Mouse (Mus musculus) frontal cortex, adult 2 months (tissue): Measurements from ENCODE around the gene Pth1r. TPM values are rescaled to one million over a fixed set of nuclear protein-coding genes. Genes with fewer than 3 reads are reported as not detected.

Experiments used
- DNase-seq, 2 experiments: peaks; one replicate each; pipeline ENCODE4 v3.0.0; 2022; ENCODE audit warnings: low spot score in 1 of 2; ENCODE audit errors: extremely low spot score in 1 of 2
- polyA plus RNA-seq: library from polyadenylated mRNA; depleted of rRNA; stranded (reverse); fragments of >200 nt; gene quantifications from 2 replicates; pipeline ENCODE4 v1.2.3, GENCODE M21; 2012; rRNA removed

Gene Pth1r
- polyA plus RNA-seq = 6.9 and 9.1 TPM in 2 replicates

DNA sequence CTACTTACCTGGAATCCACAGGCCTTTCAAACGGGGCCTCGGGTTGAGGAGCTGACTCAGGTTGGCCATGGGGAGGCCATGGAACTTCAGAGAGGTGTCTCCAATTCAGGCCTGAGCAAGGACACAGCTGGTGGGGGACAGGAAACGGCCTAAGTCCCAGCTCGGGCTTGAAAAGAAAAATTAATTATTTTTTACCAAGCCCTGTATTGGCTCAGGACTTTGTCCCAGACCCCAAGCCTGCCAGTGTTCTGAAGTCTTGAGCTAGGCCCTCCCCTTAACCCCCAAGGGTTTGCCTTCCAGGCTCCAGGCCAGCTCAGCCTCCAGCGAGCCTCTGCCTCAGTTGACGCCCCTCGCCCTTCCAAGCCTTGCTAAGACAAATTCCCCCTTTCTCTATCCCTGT is at the start of gene Pth1r:
Gene Pth1r (minus strand): TSS at position 185 of the 400 bp plus-strand sequence.
- DNase-seq = no peak

DNA sequence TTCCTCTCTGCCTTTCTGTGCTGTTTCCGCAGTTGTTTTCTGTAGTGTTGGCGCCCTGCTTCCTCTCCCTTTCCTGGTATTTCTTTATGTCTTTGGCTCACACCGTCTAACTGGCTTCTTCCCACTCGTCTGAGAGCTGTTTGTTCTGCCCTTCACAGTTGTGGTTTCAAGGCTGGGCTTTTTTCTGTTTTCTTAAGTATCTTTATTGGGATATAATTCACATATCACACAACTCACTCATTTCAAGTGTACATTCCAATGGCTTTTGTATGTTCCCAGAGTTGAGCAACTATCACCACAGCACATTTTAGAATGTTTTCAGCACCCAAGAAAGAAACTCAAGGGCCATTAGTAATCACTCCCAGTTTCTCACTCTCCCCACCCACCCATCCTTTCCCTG is 43.5 kb upstream of the Pth1r start:
- DNase-seq = no peak

DNA sequence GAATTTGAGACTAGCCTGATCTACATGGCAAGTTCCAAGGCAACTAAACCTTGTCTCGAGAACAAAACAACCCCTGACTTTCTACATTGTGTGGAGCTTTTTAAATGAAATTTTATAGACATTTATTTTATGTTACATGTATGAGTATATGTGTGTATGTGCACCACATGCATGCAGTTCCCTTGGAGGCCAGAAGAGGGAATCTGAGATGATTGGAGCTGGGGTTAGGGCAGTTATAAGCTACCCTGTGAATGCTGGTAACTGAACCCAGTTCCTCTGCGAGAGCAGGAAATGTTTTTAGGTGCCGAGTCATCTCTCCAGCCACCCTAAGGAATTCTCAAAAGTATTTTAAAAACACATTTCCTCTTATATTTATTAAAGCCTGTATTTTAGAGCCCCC is 41.2 kb upstream of the Pth1r start:
- DNase-seq = no peak

DNA sequence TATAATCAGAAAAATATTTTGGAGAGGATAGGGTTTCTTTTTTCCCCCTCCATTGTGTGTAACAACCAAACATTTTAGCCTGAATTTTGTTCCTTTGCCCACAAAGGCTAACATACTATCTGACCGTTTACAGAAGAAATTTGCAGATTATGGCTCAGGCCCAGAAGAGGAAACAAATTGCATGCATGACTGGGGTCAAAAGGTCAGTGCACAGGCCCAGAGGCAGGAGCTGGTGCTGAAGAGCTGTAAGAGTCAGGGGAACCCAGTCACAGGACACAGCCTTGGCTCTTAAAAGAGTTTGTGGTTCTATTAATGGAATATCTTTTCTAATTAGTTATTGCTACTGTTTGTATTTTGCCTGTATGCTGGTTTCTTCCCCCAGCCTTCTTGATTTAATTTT is 36.7 kb upstream of the Pth1r start:
- no peak for DNase-seq

DNA sequence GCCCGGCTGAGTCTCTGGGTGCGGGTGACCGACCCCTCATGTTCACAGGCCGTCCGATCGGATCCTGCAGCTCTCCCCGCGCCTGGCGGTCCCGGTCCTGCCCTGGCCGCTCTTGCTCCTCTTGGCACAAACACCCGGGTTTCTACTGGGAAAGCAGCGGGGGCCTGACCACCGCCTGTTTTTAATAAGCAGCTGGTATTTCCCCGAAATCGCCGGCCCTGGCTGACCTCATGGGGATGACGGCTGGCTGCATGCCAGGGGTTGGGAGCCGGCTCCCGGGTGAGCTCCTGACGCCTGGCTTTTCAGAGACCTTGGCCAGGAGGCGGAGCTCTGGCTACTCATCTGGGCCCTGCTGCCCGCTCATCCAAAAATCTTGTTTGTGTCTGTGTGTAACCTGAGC is 34.8 kb upstream of the Pth1r start:
- peak; percentile 36 to 72 for DNase-seq

DNA sequence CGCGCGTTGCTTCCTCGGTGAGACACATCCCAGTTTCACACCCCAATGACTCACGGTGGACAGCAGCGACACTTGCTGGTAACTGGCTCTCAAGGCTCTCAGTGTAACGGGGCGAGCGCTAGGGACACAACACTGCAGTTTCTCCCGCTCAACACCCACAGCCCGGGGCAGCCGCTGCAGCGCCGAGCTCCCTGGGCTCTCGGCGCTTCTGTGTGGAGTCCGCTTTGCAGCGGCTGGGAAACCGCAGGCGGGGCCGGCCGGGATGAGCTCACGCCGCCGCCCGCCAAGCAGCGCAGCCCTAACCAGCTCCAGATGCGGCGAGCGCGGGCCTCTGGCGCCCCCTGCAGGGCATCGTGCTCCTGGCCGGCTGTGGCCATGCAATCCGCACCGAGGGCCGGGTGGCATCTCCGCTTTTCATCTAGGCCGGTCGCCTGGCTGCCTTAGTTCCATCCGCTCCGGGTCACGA is 34.3 kb upstream of the Pth1r start:
- peak; percentile 76 to 97 for DNase-seq

DNA sequence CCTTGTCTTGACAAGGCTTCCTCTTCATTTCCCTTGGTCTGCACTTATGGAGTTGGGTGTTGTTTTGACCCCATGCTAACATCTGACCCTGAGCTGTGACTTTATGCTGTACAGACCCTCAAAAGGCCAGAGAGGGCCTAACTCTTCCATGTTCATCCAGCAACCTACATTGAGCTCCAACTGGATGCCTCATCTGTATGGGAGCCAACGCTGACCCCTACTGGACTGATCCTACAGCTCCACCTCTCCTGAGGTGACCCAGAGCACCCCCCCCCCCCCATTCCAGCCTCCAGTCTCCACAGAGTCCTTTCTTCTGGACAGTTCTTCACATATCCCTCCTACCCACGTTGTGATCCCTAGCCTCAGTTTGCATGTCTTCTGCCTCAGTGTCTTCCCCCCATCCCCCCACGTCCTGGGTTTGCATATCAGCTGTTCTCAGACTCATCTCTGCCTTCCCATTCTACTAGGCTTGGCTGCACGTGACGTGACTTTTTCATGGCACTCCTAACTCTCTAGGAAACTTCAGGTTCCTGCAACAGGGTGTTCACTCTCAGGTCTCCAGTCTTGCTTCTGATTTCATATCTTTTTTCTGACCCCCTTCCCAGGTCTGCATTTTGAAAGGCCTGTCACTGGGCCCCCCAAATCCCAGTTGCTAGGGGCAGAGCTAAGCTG is 32.4 kb upstream of the Pth1r start:
- no peak for DNase-seq

DNA sequence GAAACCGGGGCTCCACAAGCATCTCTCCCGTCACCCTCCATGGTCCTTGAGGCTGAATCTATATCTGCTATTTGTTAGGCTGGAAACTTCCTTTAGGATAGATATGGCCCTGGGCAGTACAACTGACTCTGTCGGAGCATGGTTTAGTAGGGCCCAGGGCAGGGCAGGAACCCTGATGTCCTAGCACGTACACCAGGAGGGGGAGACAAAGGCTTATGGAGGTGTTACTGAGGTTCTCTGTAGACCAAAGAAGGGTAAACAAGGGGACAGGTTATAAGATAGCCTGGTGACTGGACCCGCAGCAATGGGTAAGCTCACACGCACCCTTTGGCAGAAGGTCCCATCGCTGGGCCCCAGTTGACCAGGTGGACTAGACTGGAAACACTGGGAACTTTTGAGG is 31.6 kb upstream of the Pth1r start:
- no peak for DNase-seq

DNA sequence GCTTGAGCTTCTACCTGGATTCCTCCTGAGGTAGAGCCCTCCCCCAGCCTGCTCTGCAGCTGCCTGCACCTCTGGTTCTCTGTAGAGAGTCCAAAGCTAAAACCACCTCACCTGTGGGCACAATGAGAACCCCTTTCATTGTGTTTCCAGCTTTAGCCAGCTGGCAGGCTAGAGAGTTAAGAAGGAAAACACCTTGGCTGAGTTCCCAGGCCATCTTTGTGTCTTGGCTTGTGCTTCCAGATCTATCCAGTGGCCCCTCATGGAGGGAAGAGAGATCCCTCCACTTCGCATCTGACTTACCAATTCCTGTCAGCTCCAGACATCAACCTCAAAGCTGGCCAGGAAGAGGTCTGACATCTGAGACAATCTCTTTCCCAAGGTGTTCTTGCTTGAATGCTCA is 31.2 kb upstream of the Pth1r start:
- no peak for DNase-seq

DNA sequence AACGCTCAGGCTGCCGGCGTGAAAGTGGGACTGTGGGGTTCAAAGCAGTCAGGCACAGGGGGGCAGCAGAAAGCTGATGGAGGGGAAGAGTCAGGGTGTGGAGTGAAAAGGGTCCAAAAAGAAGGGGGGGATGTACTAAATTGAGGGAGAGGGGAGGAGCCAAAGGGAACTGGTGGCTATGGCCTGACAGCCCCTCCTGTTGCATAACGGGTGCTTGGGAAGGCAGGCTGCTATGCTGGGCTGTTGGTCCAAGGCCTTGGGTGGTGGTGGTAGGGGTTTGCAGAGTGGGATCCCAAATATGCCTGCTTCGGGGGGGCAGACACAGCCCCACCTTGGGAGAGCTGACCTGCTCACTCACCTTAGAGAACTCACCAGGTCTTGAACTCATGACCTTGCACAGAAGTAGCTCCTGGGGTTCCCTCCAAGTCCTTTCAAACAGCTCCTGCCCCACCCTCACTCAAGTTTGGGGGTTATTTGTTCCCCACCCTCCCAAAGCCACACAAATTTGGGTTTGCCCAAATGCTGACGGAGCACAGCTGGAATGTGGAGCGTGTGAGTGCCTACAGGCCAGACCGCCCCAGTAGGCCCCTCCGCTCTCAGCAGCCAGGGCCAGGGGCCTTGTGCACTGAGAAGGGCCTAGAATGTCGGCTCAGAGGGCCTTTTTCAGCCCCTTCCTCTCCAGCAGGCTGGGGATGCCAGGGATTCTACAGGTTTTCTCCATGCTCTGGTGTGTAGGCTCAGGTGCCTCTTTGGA is 28.5 kb upstream of the Pth1r start:
- DNase-seq = no peak

DNA sequence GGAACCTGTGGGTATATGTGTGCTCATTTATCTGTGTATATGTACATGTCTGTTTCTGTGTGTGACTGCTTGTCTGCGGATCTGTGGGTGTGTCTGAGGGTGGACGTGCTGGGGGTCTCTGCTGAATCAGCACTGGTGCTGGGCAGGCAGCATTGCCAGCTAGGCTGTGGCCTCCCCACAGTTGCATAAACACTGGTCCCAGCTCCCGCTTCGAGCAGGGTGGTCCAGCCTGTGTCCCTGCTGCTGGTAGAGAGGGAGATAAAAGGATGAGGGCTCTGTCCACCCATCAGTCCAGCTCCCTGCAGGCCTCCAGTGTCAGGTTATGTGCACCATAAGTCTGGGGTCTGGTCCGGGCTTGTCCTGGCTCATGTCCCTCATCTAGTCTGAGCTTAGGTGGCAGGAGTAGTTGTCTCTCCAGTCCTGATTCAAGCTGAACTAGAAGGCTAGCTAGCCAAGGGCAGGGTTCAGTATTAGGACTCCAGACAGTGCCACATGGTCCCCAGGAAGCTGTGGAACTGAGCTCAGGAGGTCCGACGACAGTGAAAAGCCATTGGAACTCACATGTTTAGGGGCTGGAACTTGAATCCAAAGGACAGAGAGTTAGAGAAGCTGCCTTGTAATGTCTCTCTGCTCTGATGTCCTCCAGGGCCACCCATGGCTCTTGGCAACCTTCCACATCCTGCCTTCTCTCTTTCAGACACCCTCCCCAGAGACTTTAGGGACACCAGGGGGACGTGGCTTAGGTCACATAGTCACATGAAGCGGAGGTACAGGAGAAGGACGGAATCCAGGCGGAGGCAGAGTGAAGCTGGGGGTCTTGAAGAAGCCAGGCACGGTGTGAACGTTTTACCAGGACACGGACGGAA is 27.7 kb upstream of the Pth1r start:
- no peak for DNase-seq

DNA sequence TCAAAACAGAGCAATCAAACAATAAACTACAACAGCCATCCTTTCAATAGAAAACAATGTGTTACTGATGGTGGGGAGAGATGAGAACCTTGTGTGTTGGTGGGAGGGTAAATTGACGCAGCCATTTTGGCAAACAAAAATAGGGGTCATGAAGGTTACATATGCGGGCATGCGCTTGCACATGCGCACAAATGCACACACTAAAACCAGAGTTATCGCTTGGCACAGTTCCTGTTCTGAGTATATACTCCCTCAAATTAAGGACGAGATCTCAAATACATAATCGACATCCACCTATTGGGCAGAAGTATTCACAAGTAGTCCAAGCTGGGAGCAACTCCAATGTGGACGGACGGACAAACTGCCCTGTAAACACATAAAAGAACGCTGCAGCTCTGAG is 25.4 kb upstream of the Pth1r start:
- DNase-seq = no peak

DNA sequence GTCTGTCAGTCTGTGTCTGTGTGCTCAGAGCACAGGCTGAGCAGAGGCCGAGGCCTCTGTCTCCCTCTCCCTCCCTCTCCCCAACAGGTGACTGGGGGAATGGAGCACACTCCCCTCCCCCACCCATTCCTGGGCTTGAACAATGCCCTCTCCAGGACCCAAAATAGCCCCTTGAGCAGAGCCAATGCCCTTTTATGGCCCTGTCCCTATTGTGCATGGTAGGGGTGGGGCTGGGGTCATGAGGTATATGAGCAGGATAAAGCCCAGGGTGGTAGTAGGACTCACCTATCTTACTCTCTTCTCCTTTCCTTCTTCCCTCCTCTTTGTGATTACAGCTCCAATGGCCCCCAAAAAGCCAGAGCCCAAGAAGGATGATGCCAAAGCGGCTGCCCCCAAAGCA is 16.5 kb upstream of the Pth1r start:
- DNase-seq = no peak

DNA sequence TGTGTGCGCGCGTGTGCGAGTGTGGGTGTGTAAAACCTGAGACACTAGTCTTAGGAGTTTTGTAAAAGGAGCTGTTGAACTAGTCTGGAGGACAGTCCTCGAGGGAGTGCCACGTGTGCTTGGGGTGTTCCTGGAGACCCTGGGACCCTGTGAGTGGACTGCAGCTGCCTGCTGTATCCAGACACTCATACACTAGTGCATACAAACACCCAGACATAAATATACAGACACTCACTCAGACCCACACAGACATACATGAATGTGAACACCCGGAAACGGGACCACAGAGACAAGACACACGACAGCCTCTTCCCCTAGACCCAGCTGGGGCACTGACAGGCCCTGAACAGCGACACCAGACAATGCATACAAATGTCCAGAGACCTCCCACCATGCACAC is 15.8 kb upstream of the Pth1r start:
- DNase-seq = no peak

DNA sequence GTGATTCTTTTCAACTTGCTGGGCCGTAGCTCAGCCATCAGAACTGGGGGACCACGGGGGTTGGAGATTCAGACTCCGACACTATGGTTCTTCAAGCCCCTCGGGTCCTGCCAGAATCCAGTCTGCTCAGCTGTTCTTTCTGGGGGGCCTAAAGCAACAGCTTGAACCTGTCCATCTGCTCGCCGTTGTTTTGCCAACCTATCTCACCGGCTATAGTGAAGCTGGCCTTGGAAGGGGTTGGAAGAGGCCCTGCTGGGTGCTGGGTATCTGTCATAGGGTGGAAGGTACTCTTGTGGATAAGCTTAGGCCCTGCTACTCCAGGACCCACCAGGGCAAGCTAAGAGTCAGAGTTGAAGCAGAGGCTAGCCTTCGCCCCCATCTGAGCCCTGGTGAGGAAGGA is 13.9 kb upstream of the Pth1r start:
- DNase-seq = no peak

DNA sequence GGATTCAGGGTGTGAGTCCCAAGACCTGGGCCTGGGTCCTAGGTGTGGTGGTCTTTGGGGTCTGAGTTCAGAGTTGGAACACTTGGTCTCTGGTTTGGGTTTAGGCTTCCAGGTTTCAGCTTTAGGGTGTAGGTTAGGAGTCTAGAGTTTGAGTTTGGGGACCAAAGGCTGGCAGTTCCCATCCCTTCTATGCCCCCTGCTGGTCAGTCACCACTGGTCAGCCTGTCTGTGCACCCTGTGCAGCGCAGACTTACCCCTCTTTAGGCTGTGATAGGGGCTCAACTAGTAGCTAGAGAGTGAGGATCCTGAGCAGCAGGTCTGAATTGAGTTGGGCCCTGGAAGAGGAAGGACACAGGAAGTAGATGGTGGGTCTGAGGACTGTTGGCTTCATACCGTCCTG is 12.3 kb upstream of the Pth1r start:
- DNase-seq = peak in 1 of 2 experiments; percentile 49

DNA sequence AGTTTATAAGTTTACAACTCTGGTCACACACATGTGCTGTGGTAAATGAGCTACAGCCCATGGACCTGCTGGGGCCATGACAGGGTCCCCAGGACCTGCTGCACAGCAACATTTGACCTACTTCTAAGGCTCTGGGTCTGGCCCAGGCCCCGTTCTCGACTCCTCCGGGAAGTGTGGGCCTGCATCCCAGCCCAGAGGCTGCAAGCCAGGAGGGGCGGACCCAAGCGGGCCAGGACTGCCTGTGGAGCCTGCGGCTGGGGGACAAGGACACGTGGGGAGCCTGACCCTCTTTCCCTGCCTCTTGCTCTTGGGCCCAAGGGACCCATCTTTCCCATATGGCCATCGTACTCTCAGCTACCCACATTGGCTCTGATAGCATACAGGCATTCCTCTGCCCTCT is 11.7 kb upstream of the Pth1r start:
- peak; percentile 17 to 42 for DNase-seq

DNA sequence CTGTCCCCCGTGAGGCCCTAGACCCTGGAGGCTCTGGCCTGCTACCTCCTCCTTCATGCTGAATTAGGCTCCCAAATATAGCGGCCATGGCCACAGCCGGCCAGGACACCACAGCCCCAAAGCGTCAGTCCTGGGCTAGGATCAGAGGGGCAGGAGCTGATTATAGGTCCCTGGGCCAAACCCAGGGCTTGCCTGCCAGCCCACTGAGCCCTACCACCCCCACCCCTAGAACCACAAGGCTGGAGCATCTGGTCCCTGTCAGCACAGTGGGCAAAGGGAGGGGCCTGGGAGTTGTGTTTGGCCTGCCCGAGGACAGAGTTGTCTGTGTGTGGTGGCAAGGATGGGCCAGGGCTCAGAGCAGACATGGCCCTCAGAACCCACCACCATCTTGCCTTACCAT is 10.9 kb upstream of the Pth1r start:
- no peak for DNase-seq

DNA sequence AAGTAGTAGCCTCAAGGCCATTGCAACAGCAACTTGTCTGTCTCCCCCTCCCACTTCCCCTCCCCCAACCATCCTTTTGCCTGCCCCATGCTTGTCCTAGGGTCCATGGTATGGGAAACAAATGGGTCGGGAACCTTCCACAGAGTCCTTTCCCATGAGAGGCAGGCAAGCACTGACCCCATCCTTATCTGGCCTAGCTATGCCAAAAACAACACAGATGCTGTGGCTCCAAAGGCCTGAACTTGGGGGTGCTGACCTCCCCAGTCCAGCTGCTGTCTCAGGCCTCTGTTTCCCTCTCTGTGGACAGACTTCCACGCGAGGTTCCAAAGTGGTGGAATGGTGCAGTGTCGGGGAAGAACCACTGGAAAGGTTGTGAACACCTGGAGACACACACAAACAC is 6.8 kb upstream of the Pth1r start:
- no peak for DNase-seq

DNA sequence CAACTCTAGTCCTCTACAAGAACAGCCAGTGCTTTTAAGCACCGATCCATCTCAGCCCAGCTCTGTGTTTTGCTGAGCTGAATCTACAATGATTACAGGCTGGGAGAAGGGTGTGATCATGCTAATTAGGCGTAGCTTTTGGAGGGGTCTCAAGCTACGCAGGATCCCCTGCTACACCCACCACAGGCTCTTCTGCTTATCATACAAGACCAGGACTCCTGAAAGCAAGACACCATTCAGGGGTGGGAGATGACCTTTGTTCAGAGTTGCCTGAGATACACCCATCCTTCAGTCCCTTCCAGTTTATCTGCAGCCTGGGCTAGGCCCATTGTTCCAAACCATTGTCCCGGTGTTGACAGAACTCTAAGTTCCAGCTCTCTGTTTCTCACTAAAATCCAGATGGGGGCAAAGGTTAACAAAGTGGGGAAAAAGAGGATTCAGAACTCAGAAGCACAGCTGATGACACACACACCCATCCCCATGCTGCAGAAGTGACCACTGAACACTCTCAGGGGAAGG is 6.0 kb upstream of the Pth1r start:
- no peak for DNase-seq

DNA sequence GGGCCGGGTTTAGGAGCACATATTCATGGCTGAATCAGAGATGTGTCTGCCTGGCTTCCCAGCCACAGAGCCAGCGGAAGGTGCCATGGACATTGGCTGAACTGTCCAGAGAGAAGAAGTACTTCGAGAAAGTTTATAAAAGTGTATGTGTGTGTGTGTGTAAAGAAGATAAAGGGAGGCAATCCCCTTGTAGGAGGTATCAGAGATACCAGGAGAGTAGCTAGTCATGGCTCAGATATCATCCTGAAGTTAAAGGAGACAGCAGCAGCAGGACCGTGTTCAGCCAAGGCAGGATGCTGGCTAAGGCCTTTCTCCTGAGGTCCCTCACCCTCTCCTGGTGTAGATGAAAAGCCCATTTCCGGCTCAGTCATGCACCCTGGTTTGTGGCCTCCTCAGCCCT is 4.5 kb upstream of the Pth1r start:
- DNase-seq = no peak
